Mouse (Mus musculus) heart, embryonic 15.5 days (tissue): ENCODE measurements around the gene Mcur1. TPM values are rescaled to one million over a fixed set of nuclear protein-coding genes. Genes with fewer than 3 reads are reported as not detected.

Source experiments
- ATAC-seq: fragments of 200-750 bp; cut with Nextera tagmentation; replicated peaks from 2 replicates; pipeline ENCODE4 v1.8.0; 2017; ENCODE audit warnings: low read depth, moderate TSS enrichment; ENCODE audit not compliant: insufficient number of reproducible peaks, insufficient read depth, low FRiP score
- H3K27ac ChIP-seq: fragments of 300-500 bp; sonication (generic); 2 replicates; pipeline ENCODE4 v1.5.1; 2015; ENCODE audit warnings: mild to moderate bottlenecking, inconsistent platforms
- H3K27me3 ChIP-seq: fragments of 300-500 bp; sonication (generic); 2 replicates; pipeline ENCODE4 v1.6.1; 2015; ENCODE audit warnings: inconsistent platforms
- H3K36me3 ChIP-seq: fragments of 300-500 bp; sonication (generic); 2 replicates; pipeline ENCODE4 v1.6.1; 2015; ENCODE audit warnings: mild to moderate bottlenecking, inconsistent platforms
- H3K4me1 ChIP-seq: fragments of 300-500 bp; sonication (generic); replicated peaks from 2 replicates; pipeline ENCODE4 v1.6.1; 2015; ENCODE audit warnings: inconsistent platforms
- H3K4me2 ChIP-seq: fragments of 300-500 bp; sonication (generic); 2 replicates; pipeline ENCODE4 v1.6.1; 2015; ENCODE audit warnings: inconsistent platforms, mild to moderate bottlenecking, moderate library complexity
- H3K4me3 ChIP-seq: fragments of 300-500 bp; sonication (generic); 2 replicates; pipeline ENCODE4 v1.5.1; 2015; ENCODE audit warnings: mild to moderate bottlenecking, inconsistent platforms
- H3K9ac ChIP-seq: fragments of 300-500 bp; sonication (generic); 2 replicates; pipeline ENCODE4 v1.6.1; 2015; ENCODE audit warnings: mild to moderate bottlenecking, inconsistent platforms
- H3K9me3 ChIP-seq: fragments of 300-500 bp; sonication (generic); replicated peaks from 2 replicates; pipeline ENCODE4 v1.6.1; 2016; ENCODE audit warnings: inconsistent platforms
- WGBS: fragments of 180-500 bp; shearing (Covaris S2); methylation state at CpG from one replicate; pipeline ENCODE4 v1.1.7; 2015; ENCODE audit warnings: mixed read lengths; 5-methylcytosine and 5-hydroxymethylcytosine counted together
- polyA plus RNA-seq: library from polyadenylated mRNA; unstranded; fragments of >200 nt; fragmentation: Nextera tagmentation; extraction: Ambion mirVana; gene quantifications from 2 replicates; pipeline ENCODE4 v1.2.1, GENCODE M21; 2015

The Mcur1 gene
- polyA plus RNA-seq, 1 experiment from 2014 or later, result 17.2 TPM

DNA sequence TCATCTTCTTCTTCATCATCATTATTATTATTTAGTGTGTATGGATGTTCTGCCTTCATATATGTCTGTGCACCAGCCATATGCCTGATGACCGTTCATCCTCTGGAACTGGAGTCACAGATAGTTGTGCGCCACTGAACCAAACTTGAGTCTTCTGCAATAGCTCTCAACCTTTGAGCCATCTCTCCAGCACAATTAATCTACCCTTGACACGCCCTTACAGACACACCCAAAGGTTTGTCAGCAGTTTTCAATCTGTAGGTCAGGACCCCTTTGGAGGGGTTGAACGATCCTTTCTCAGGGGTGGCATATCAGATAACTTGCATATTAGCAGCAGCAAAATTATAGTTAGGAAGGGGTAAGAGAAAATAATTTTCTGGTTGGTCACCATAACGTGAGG, 4.7 kb upstream of the Mcur1 start:
- Histone ChIP-seq H3K9me3 (no peaks in the 10 kb centered on the region), H3K4me2 (no peak overlapping the region), H3K9ac (no peak overlapping the region), H3K27ac (no peak overlapping the region), H3K36me3 (no peaks in the 10 kb centered on the region), H3K27me3 (no peaks in the 10 kb centered on the region), H3K4me3 (no peak overlapping the region), H3K4me1 (peaks cover 6% of the 10 kb centered on the region)
- WGBS, result 85% methylated on average over 5 of the region's 5 CpGs
- ATAC-seq, result no peak

DNA sequence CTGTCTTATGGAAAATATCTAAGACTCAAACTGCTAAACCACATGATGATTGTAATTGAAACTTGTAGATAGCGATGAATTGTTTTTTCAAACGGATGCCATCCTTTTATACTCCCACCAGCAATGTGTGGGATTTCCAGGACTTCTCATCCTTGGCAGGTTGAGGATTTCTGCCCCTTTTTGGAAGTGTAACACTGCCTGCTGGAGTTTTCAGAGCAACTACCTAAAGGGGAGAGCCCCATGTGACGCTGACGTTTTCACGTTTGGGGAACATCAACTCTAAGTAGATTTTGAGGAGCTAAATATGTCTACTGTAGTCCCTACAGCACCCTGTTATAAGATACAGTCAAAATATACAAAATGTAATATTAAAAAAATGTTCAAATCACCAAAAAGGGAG, 2.7 kb upstream of the Mcur1 start:
- Histone ChIP-seq H3K4me1 (peaks cover 20% of the 10 kb centered on the region), H3K4me3 (no peak overlapping the region), H3K27me3 (no peaks in the 10 kb centered on the region), H3K4me2 (no peak overlapping the region), H3K36me3 (no peaks in the 10 kb centered on the region), H3K9ac (no peak overlapping the region), H3K27ac (no peak overlapping the region), H3K9me3 (no peaks in the 10 kb centered on the region)
- ATAC-seq, result no peak
- WGBS, result 78% methylated on average over 5 of the region's 5 CpGs

DNA sequence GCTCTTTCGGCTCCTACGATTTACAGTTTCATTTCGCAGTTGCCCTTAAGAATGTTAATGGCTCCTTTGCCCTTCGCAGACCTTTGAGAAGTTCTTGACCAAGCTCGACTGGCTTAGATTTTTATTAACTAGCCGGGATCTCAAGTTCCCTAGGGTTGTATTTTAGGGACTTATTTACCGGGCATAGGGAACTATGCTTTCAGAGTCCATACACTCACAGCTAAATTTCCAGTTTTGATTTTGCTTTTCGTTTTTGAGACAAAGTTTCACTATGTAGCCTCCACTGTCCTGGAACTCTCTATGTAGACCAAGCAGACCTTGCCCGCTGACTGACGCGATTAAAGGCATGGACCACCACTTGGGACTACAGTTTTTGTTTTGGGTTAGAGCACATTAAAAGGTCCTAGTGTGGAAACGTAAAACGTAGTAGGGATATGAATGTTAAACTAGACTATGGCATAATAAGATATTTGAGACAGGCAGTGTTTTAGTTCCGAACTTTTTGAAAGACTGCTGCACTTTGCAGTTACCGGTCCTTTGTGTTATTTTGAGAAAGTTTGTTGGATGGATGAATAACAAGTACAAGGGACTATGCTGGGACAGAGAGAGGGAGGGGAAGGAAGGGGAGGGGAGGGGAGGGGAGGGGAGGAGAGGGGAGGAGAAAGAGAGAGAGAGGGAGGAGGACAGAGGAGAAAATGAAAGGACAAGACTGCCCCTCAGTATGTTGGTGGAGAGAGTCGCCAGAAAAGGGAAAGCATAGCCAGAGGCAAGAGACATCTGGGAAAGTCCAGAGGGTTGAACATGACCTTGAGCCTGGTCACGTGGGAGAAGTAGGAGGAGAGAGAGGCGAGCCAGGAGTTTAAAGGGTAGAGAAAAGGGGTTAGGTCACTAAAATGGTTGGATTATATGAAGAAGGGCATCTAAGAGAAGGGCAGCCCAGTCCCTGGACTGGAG, 744 bp upstream of the Mcur1 start:
- no peaks in the 10 kb centered on the region for H3K36me3 ChIP-seq
- peaks cover 22% of the 10 kb centered on the region for H3K4me1 ChIP-seq
- no peaks in the 10 kb centered on the region for H3K9me3 ChIP-seq
- ATAC-seq, result no peak
- peak overlapping the region; percentile 90 for H3K9ac ChIP-seq
- peak overlapping the region; percentile 98 for H3K27ac ChIP-seq
- H3K4me3 ChIP-seq, result peak overlapping the region; percentile 90
- no peaks in the 10 kb centered on the region for H3K27me3 ChIP-seq
- H3K4me2 ChIP-seq, result peak overlapping the region; percentile 80
- WGBS, result 9% methylated on average over 18 of the region's 18 CpGs

DNA sequence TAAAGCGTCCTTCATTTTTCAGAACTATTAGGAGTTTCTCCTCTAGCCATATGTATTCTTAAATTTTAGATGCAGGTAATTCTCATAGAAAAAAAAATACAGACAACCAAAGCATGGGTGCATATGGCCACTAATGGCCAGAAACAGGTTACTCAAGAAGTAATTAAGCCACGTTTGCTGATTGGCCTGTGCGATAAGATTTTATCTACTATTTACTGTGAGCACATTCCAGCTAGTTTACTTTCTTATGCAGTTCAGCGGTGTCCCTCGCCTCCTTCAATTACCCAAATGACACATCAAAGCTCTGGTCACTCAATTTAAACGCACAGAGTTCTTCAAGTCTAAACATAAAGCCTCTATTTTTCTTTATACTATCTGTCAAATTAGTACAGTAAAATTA, 1.0 kb downstream of the Mcur1 start:
- 29% methylated on average over 6 of the region's 6 CpGs for WGBS
- Histone ChIP-seq H3K36me3 (peaks cover 9% of the 10 kb centered on the region), H3K9me3 (no peaks in the 10 kb centered on the region), H3K4me1 (peaks cover 21% of the 10 kb centered on the region), H3K4me2 (peak overlapping the region; percentile 80), H3K9ac (peak overlapping the region; percentile 90), H3K27ac (no peak overlapping the region), H3K4me3 (peak overlapping the region; percentile 90), H3K27me3 (no peaks in the 10 kb centered on the region)
- ATAC-seq, result no peak

DNA sequence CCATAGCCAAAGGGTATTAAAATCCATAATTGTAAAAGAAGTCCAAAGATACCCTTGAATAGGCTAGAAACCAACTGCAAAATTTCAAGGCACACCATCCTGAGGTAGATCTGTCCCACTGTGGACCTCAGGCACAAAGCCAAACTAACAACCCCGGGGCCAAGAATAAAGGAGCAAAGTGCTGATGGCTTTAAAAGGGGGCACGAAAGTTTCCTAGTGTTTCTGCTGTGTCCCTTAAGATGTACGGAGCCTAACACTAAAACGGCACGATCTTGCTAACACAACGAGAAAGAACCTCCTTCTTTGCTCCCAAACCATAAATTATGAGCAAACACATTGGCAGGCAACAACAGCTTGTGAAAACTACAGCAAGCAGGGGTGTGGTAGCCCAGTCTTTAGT, 1.6 kb downstream of the Mcur1 start:
- Histone ChIP-seq H3K27ac (no peak overlapping the region), H3K4me1 (peaks cover 21% of the 10 kb centered on the region), H3K4me3 (peak overlapping the region; percentile 90), H3K9ac (no peak overlapping the region), H3K4me2 (peak overlapping the region; percentile 80), H3K27me3 (no peaks in the 10 kb centered on the region), H3K36me3 (peaks cover 13% of the 10 kb centered on the region), H3K9me3 (no peaks in the 10 kb centered on the region)
- ATAC-seq, result no peak
- 75% methylated on average over 6 of the region's 6 CpGs for WGBS

DNA sequence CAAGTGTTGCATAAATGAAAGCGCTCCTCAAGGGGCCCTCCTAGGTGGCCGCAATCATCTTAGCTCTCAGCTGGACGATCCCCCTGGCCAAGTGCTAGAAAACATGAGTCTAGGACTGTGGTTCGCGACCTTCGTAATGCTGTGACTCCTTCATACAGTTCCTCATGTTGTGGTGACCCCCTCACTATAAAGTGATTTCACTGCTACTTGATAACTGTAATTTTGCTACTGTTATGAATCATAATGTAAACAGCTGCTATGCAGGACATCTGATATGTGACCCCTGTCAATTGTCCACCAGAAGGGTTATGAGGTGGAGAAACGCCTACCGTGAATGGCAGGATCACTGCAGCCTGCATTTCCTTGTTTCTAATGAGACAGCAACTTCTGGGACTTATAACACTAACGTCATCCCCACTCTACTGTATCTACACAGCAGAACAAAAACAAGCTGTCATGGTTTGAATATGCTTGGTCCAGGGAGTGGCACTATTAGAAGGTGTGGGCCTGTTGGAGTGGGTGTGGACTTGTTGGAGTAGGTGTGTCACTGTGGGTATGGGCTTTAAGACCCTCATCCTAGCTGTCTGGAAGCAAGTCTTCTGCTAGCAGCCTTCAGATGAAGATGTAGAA, 3.0 kb downstream of the Mcur1 start:
- no peaks in the 10 kb centered on the region for H3K9me3 ChIP-seq
- WGBS, result 87% methylated on average over 9 of the region's 9 CpGs
- H3K4me2 ChIP-seq, result no peak overlapping the region
- H3K27me3 ChIP-seq, result no peaks in the 10 kb centered on the region
- H3K27ac ChIP-seq, result no peak overlapping the region
- peaks cover 21% of the 10 kb centered on the region for H3K4me1 ChIP-seq
- no peak overlapping the region for H3K9ac ChIP-seq
- no peak for ATAC-seq
- no peak overlapping the region for H3K4me3 ChIP-seq
- peaks cover 25% of the 10 kb centered on the region for H3K36me3 ChIP-seq

DNA sequence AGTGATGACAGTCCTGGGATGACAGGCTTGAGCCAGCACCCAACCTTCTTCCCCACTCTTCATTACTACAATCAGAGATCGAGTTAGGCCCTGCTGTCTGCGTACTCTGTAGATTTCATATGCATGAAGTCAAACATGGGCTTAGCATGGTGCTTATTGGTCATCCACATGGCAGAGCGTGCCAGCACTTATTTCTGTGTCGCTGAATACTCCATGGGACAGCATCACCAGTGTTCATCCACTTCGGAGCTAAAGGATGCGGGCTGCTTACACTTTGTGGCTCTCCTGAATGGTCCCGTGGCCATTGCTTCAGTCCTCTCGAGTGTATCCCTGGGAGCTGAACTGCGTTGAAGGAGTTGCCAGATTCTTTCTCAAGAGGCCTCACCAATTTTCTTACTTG, 4.7 kb downstream of the Mcur1 start:
- Histone ChIP-seq H3K4me1 (peaks cover 17% of the 10 kb centered on the region), H3K36me3 (peaks cover 34% of the 10 kb centered on the region), H3K27ac (no peak overlapping the region), H3K4me3 (no peak overlapping the region), H3K9ac (no peak overlapping the region), H3K9me3 (no peaks in the 10 kb centered on the region), H3K4me2 (no peak overlapping the region), H3K27me3 (no peaks in the 10 kb centered on the region)
- no peak for ATAC-seq
- WGBS, result 92% methylated on average over 9 of the region's 9 CpGs

DNA sequence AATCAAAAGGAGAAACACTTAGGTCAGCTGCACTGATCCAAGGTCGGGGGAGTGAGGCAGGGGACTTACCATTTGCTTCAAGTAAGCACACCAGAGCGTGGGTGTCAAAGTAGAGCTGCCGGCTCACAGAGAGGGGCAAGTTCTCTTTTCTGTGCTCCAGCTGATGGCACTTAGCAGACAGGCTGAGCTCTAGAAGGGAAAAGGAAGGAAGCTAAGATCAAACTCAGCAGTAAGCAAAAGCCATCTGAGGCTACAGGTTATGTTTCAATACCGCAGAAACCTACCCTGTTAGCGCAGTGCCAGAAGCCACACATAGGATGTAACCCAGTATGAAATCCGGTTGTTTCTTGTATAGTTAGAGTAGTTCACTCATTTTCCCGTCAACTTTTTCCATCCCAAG, 5.2 kb downstream of the Mcur1 start:
- no peaks in the 10 kb centered on the region for H3K27me3 ChIP-seq
- H3K9me3 ChIP-seq, result no peaks in the 10 kb centered on the region
- no peak for ATAC-seq
- no peak overlapping the region for H3K9ac ChIP-seq
- no peak overlapping the region for H3K27ac ChIP-seq
- WGBS, result 73% methylated on average over 7 of the region's 7 CpGs
- no peak overlapping the region for H3K4me2 ChIP-seq
- H3K4me3 ChIP-seq, result no peak overlapping the region
- peaks cover 38% of the 10 kb centered on the region for H3K36me3 ChIP-seq
- peaks cover 17% of the 10 kb centered on the region for H3K4me1 ChIP-seq

DNA sequence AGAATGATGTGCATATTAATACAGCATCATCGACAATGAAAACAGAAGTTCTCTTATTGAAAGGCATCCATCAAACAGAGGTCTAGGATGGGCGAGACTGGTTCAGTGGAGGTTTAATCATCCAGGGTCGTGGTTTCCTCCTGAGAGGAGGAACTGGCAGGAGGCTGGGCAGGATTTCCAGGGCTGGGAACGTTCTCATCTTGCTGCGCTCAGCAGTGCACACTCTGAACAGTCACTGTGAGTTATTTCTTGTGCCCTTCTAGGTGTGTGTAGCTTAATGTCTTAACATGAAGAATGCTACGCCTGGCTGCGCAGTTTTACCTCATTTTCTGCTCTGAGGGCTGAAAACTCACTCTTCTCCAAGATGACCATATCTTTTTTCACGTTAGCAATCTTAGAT, 9.3 kb downstream of the Mcur1 start:
- no peaks in the 10 kb centered on the region for H3K27me3 ChIP-seq
- H3K9me3 ChIP-seq, result no peaks in the 10 kb centered on the region
- no peak overlapping the region for H3K27ac ChIP-seq
- H3K4me3 ChIP-seq, result no peak overlapping the region
- ATAC-seq, result no peak
- H3K4me1 ChIP-seq, result no peaks in the 10 kb centered on the region
- H3K4me2 ChIP-seq, result no peak overlapping the region
- 88% methylated on average over 8 of the region's 8 CpGs for WGBS
- peaks cover 42% of the 10 kb centered on the region for H3K36me3 ChIP-seq
- H3K9ac ChIP-seq, result no peak overlapping the region

DNA sequence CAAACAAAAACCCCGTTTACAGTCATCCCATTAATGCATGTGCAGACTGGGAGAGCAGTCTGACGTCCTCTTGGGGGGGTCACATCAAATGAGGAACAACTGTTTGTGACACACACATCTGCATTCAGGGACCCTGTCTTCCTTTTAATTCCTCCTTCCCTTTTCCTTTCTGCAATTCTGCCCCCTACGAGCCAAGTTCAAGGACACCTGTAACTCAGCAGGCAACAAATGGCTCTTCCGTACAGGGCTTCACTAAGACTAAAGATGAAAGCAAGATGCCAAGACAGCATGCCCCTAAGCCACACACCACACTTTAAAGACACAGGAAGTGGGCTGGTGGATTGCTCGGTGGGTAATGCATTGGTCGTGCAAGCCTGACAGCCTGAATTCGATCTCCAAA, 10.1 kb downstream of the Mcur1 start:
- H3K36me3 ChIP-seq, result peaks cover 48% of the 10 kb centered on the region
- WGBS, result 90% methylated on average over 7 of the region's 7 CpGs
- no peak for ATAC-seq
- H3K4me1 ChIP-seq, result no peaks in the 10 kb centered on the region
- H3K9ac ChIP-seq, result no peak overlapping the region
- H3K27me3 ChIP-seq, result no peaks in the 10 kb centered on the region
- H3K27ac ChIP-seq, result no peak overlapping the region
- H3K4me3 ChIP-seq, result no peak overlapping the region
- no peak overlapping the region for H3K4me2 ChIP-seq
- H3K9me3 ChIP-seq, result no peaks in the 10 kb centered on the region

DNA sequence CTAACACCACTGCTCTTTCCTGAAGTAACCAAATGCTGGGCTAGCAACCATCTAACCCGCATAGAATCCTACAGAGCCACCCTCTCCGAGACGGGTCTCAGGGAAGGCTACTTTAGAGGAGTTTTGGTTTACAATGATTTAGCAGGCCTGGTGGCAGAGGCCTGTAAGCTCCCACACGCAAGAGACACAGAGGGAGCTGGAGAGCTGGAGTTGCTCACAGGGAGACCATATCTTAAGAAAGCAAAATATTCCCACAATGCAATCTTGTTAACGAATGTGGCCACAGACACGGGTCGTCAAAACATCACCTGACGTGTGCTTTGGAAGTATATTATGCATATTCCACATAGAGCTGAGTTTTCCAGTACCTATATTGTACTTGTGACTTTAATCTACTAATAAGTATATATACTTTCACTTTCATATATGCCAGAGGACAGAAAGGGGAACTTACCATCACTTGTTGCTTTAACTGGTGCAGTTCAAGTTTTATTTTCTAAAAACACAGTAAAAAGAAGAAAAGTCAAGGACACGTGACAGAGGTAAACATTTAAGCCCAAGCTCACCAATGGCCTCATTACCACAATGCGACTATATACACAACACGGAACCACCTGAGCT, 10.8 kb downstream of the Mcur1 start:
- H3K27ac ChIP-seq, result no peak overlapping the region
- H3K27me3 ChIP-seq, result no peaks in the 10 kb centered on the region
- no peaks in the 10 kb centered on the region for H3K9me3 ChIP-seq
- no peak overlapping the region for H3K4me3 ChIP-seq
- WGBS, result 78% methylated on average over 11 of the region's 11 CpGs
- H3K9ac ChIP-seq, result no peak overlapping the region
- no peak overlapping the region for H3K4me2 ChIP-seq
- H3K4me1 ChIP-seq, result no peaks in the 10 kb centered on the region
- ATAC-seq, result no peak
- H3K36me3 ChIP-seq, result peaks cover 49% of the 10 kb centered on the region
